Mouse (Mus musculus) cerebellum, adult 8-10 months (tissue): ENCODE data around the gene Gm42906.

ENCODE experiments used
- DNase-seq: peaks from one replicate; pipeline ENCODE4 v3.0.0; 2022

Gm42906 gene

GRCm38 (mm10) chr5:151183656-151184240, 244.2 kb downstream of the Gm42906 start:
- DNase-seq: no peak

- DNase-seq: no peak
Observed at GRCm38 (mm10) chr5:151181288-151181687, 246.7 kb downstream of the Gm42906 start.

GRCm38 (mm10) chr5:151180176-151180785, 247.7 kb downstream of the Gm42906 start:
- DNase-seq: no peak

GRCm38 (mm10) chr5:151177171-151177570, 250.8 kb downstream of the Gm42906 start:
- DNase-seq: no peak

- no peak for DNase-seq
Observed at GRCm38 (mm10) chr5:151175897-151176313, 252.1 kb downstream of the Gm42906 start.

- no peak for DNase-seq
Observed at GRCm38 (mm10) chr5:151174485-151175460, 253.2 kb downstream of the Gm42906 start.

- no peak for DNase-seq
Observed at GRCm38 (mm10) chr5:151173774-151174173, 254.2 kb downstream of the Gm42906 start.

GRCm38 (mm10) chr5:151170168-151170750, 257.7 kb downstream of the Gm42906 start:
- DNase-seq: no peak

- no peak for DNase-seq
Observed at GRCm38 (mm10) chr5:151168191-151168590, 259.8 kb downstream of the Gm42906 start.

GRCm38 (mm10) chr5:151167641-151168040, 260.3 kb downstream of the Gm42906 start:
- no peak for DNase-seq

GRCm38 (mm10) chr5:151166266-151166665, 261.7 kb downstream of the Gm42906 start:
- DNase-seq: peak; percentile 8

- no peak for DNase-seq
Observed at GRCm38 (mm10) chr5:151165381-151166016, 262.5 kb downstream of the Gm42906 start.

GRCm38 (mm10) chr5:151164815-151165214, 263.1 kb downstream of the Gm42906 start:
- DNase-seq: no peak

GRCm38 (mm10) chr5:151162642-151163041, 265.3 kb downstream of the Gm42906 start:
- no peak for DNase-seq

- no peak for DNase-seq
Observed at GRCm38 (mm10) chr5:151155247-151155646, 272.7 kb downstream of the Gm42906 start.

GRCm38 (mm10) chr5:151154780-151155179, 273.2 kb downstream of the Gm42906 start:
- DNase-seq: no peak

- DNase-seq: no peak
Observed at GRCm38 (mm10) chr5:151154030-151154429, 273.9 kb downstream of the Gm42906 start.

- no peak for DNase-seq
Observed at GRCm38 (mm10) chr5:151151549-151151948, 276.4 kb downstream of the Gm42906 start.

GRCm38 (mm10) chr5:151149509-151149908, 278.5 kb downstream of the Gm42906 start:
- no peak for DNase-seq

GRCm38 (mm10) chr5:151148079-151148478, 279.9 kb downstream of the Gm42906 start:
- DNase-seq: no peak

- DNase-seq: no peak
Observed at GRCm38 (mm10) chr5:151145807-151146206, 282.2 kb downstream of the Gm42906 start.

GRCm38 (mm10) chr5:151143955-151144354, 284.0 kb downstream of the Gm42906 start:
- no peak for DNase-seq
